Mouse (Mus musculus) ES-E14 (cell line): Measurements from ENCODE around the gene Rbm44. TPM values are rescaled to one million over a fixed set of nuclear protein-coding genes. Genes with fewer than 3 reads are reported as not detected.

Source experiments
- DNase-seq: peaks from one replicate; pipeline ENCODE4 v3.0.0-alpha.2; 2013; ENCODE audit warnings: low read depth, low spot score
- H3K27ac ChIP-seq: 2 replicates; pipeline ENCODE4 v1.5.1; 2012; ENCODE audit warnings: low read depth, mild to moderate bottlenecking, low read length, moderate library complexity, mixed read lengths; ENCODE audit not compliant: poor library complexity, insufficient read depth, severe bottlenecking
- H3K36me3 ChIP-seq: 2 replicates; pipeline ENCODE4 v1.6.1; 2012; ENCODE audit warnings: mild to moderate bottlenecking, low read length, moderate library complexity, mixed read lengths; ENCODE audit not compliant: control insufficient read depth, poor library complexity, insufficient read depth, severe bottlenecking
- H3K4me1 ChIP-seq, 2 experiments: fragments of 150-350 bp in 1 of 2; sonication (generic) in 1 of 2; 2 replicates each; pipeline ENCODE4 v1.6.1; 2012; ENCODE audit warnings: low read length in 2 of 2, mild to moderate bottlenecking in 1 of 2, mixed read lengths in 1 of 2; ENCODE audit not compliant: control insufficient read depth in 2 of 2, insufficient read depth in 2 of 2, poor library complexity in 1 of 2
- H3K4me3 ChIP-seq, 2 experiments: fragments of 150-350 bp in 1 of 2; sonication (generic) in 1 of 2; 2 replicates each; pipeline ENCODE4 v1.5.1; 2012; ENCODE audit warnings: low read length in 2 of 2, low read depth in 1 of 2, mild to moderate bottlenecking in 1 of 2, mixed read lengths in 1 of 2; ENCODE audit not compliant: insufficient read depth in 1 of 2, poor library complexity in 1 of 2, severe bottlenecking in 1 of 2
- H3K9ac ChIP-seq: 2 replicates; pipeline ENCODE4 v1.6.1; 2012; ENCODE audit warnings: low read depth, mild to moderate bottlenecking, low read length, mixed read lengths; ENCODE audit not compliant: poor library complexity, insufficient read depth, severe bottlenecking
- H3K9me3 ChIP-seq: fragments of 150-350 bp; sonication (generic); 2 replicates; pipeline ENCODE4 v1.6.1; 2012; ENCODE audit warnings: low read depth, mild to moderate bottlenecking, low read length; ENCODE audit not compliant: control insufficient read depth, insufficient read depth
- CHD2 ChIP-seq: IDR thresholded peaks from 2 replicates; pipeline ENCODE4 v1.6.1; 2014; ENCODE audit warnings: mild to moderate bottlenecking, low read depth, low read length, inconsistent platforms
- HCFC1 ChIP-seq: IDR thresholded peaks from 2 replicates; pipeline ENCODE4 v1.6.1; 2012; ENCODE audit warnings: low read length, inconsistent platforms, borderline replicate concordance; ENCODE audit not compliant: insufficient read depth
- MAFK ChIP-seq: IDR thresholded peaks from 2 replicates; pipeline ENCODE4 v1.6.1; 2014; ENCODE audit warnings: mild to moderate bottlenecking, low read depth, low read length, inconsistent platforms; ENCODE audit not compliant: insufficient read depth
- ZC3H11A ChIP-seq: IDR thresholded peaks from 2 replicates; pipeline ENCODE4 v1.6.1; 2012; ENCODE audit warnings: low read depth, mild to moderate bottlenecking, inconsistent platforms, low read length, borderline replicate concordance
- ZNF384 ChIP-seq: IDR thresholded peaks from 2 replicates; pipeline ENCODE4 v1.6.1; 2012; ENCODE audit warnings: low read depth, low read length, inconsistent platforms
- in situ Hi-C, 2 experiments: fragments of 600-800 bp; cut with MboI; formaldehyde crosslinking; loops; one replicate each; pipeline ENCODE4 v1.15.1; 2025; ENCODE audit warnings: low sequenced_read_pairs in 2 of 2, inconsistent platforms in 1 of 2; ENCODE audit not compliant: unreplicated experiment in 2 of 2
- total RNA-seq: library from RNA; depleted of rRNA; stranded (reverse); fragments of 300-350 nt; gene quantifications from 2 replicates; pipeline ENCODE4 v1.2.3, GENCODE M21; 2012

The Rbm44 gene
- total RNA-seq, 1 experiment, result 3.6 TPM

GRCm38 (mm10) chr1:91183305-91183704 lies 38.4 kb downstream of the Rbm44 start:
- Histone ChIP-seq H3K27ac (no peak overlapping the region), H3K4me1 (no peaks in the 10 kb centered on the region), H3K4me3 (no peak overlapping the region), H3K9ac (no peak overlapping the region), H3K9me3 (no peaks in the 10 kb centered on the region), H3K36me3 (no peaks in the 10 kb centered on the region)
- no peak for TF ChIP-seq CHD2
- no peak for TF ChIP-seq HCFC1
- no peak for DNase-seq
- in situ Hi-C loops, result no loop called here

GRCm38 (mm10) chr1:91186677-91187076 lies 41.8 kb downstream of the Rbm44 start:
- no peaks in the 10 kb centered on the region for H3K36me3 ChIP-seq
- no peak overlapping the region for H3K9ac ChIP-seq
- in situ Hi-C loops, result no loop called here
- no peaks in the 10 kb centered on the region for H3K9me3 ChIP-seq
- DNase-seq, result no peak
- no peak overlapping the region for H3K4me3 ChIP-seq
- H3K4me1 ChIP-seq, result no peaks in the 10 kb centered on the region
- no peak overlapping the region for H3K27ac ChIP-seq
- TF ChIP-seq HCFC1 (no peak), ZC3H11A (no peak), CHD2 (no peak), MAFK (no peak), ZNF384 (no peak)

GRCm38 (mm10) chr1:91187315-91187714 lies 42.4 kb downstream of the Rbm44 start:
- TF ChIP-seq CHD2 (no peak), MAFK (no peak), HCFC1 (no peak), ZNF384 (no peak), ZC3H11A (no peak)
- H3K9ac ChIP-seq, result no peak overlapping the region
- no peaks in the 10 kb centered on the region for H3K36me3 ChIP-seq
- no peaks in the 10 kb centered on the region for H3K4me1 ChIP-seq
- H3K4me3 ChIP-seq, result no peak overlapping the region
- no peak for DNase-seq
- H3K9me3 ChIP-seq, result no peaks in the 10 kb centered on the region
- no peak overlapping the region for H3K27ac ChIP-seq
- in situ Hi-C loops, result no loop called here

- H3K4me1 ChIP-seq, result no peaks in the 10 kb centered on the region
- in situ Hi-C loops, result no loop called here
- no peak overlapping the region for H3K9ac ChIP-seq
- H3K27ac ChIP-seq, result no peak overlapping the region
- no peak overlapping the region for H3K4me3 ChIP-seq
- TF ChIP-seq ZNF384 (no peak), ZC3H11A (no peak), HCFC1 (no peak), CHD2 (no peak), MAFK (no peak)
- no peak for DNase-seq
- no peaks in the 10 kb centered on the region for H3K36me3 ChIP-seq
- H3K9me3 ChIP-seq, result no peaks in the 10 kb centered on the region
Measured at GRCm38 (mm10) chr1:91187786-91188640, 43.1 kb downstream of the Rbm44 start.
